Mouse (Mus musculus) adrenal gland (tissue): ENCODE results near the gene Hoxa5.

ENCODE experiments used
- intact Hi-C: fragments of 180-260 bp; cut with DNase I; formaldehyde crosslinking; loops from one replicate; pipeline ENCODE4 v1.15.1; 2025
- long read RNA-seq, 2 experiments: library from polyadenylated mRNA; unstranded; transcript quantifications; one replicate each; pipeline ENCODE4 v2.0.0; 2020; ENCODE audit warnings: borderline replicate concordance in 1 of 2; ENCODE audit not compliant: insufficient replicate concordance in 1 of 2

The Hoxa5 gene
- long read RNA-seq, experiment 1, partial matches to known transcripts, result 0 of 4 reads
- long read RNA-seq, experiment 1, other reads (novel, unspliced or antisense), result 1 of 4 reads
- long read RNA-seq, experiment 2, transcript Hoxa5-201 (2 exons, 1,877 nt), result major isoform, 6 of 7 reads
- long read RNA-seq, experiment 2, partial matches to known transcripts, result 0 of 7 reads
- long read RNA-seq, experiment 2, other reads (novel, unspliced or antisense), result 1 of 7 reads

DNA sequence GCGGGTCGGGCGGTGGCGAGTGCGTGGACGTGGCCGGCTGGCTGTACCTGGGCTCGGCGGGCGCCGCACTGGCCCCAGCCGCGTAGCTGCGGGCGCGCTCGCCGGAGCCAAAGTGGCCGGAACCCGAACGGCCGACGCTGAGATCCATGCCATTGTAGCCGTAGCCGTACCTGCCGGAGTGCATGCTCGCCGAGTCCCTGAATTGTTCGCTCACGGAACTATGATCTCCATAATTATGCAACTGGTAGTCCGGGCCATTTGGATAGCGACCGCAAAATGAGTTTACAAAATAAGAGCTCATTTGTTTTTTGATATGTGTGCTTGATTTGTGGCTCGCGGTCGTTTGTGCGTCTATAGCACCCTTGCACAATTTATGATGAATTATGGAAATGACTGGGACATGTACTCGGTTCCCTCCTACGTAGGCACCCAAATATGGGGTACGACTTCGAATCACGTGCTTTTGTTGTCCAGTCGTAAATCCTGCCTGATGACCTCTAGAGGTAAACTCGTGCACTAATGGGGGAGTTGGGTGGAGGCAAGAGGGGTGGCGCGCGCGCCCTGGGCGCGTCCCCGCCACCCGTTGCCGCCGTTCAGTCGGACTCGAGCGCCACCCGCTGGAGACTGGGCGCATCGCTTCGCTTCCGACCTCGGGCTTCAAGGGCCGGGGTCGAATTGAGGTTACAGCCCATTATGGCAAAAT is at the start of gene Hoxa5:
Hoxa5 (minus strand) TSS at position 538 of the 703 bp plus-strand sequence.
- intact Hi-C loops, result loop anchor here (5.0 kb wide), 2 partner anchors 42 to 327 kb away; partner anchors contain the start of gene Hoxa2

DNA sequence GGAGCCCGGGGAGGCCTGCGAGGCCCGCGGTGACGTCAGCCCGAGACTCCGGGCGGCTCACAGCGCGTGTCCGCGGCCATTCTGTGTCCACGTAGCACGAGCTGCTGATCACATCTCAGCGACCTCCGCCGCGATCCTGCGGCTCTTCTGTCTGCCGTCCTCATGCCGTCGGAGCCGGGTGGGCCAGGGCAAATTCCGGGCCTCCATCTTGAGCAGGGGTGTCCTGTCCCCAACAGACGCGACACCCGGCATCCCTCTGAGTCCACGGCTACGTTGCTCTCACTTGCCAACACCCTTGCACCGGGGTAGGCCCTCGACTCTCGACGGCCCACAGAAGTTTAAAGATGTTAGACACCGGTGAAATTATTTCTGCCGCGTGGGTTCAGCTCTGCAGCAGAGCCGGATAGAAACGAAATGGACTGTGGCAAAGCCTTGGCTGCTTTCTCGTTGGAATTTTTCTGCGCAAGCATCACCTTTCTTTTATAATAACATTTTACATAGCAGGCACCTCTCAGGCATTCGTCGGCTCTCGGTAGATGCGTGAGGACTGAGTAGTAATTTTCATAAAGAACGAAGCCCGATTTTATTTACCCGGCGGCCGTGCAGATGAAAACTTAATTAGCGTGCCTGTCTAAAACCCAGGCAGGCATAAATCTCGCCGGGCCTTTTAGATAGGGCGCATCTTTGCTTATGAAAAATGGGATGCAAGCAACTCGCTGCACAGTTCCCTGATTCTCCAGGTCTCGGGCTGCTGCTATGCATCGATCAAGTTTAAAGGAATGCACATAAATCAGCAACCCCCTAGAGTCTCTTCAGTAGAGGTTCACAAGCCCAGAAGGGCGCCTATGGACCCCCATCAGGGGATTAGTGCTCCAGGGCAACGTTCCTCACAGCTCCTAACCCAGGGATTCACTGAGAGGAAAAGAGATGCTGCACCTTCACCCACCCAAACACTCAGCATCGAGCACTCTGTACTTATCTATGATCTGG is 49.4 kb upstream of the Hoxa5 start:
- intact Hi-C loops, result no loop called here

DNA sequence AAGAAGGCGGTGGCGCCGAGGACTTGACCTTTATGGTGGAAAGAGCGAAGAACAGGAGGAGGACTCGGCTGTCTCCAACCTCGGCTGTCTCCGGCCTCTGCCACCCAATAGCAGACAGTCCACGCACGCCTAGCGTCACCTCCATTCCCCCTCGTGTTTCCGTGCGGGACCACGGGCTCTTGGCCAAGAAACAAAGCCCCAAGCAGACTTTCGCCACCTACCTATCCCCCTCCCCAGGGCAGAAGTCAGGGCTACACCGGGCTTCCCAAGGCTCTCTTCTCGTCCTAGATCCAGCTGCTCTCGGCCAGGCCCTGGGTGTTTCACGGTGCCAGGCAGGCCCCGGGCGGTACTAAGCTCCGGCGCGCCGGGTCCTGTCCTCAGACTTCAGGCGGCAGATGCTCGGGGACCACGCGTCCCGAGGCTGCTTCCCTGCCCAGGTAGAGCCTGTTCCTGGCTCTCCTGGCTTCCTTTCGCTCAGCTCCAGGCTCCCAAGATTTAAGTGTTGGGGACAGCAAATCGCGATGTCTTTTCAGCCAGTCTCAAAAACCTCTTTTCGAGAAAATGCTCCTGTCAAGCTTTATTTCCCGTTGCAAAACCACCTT is 48.5 kb upstream of the Hoxa5 start:
- intact Hi-C loops, result no loop called here

DNA sequence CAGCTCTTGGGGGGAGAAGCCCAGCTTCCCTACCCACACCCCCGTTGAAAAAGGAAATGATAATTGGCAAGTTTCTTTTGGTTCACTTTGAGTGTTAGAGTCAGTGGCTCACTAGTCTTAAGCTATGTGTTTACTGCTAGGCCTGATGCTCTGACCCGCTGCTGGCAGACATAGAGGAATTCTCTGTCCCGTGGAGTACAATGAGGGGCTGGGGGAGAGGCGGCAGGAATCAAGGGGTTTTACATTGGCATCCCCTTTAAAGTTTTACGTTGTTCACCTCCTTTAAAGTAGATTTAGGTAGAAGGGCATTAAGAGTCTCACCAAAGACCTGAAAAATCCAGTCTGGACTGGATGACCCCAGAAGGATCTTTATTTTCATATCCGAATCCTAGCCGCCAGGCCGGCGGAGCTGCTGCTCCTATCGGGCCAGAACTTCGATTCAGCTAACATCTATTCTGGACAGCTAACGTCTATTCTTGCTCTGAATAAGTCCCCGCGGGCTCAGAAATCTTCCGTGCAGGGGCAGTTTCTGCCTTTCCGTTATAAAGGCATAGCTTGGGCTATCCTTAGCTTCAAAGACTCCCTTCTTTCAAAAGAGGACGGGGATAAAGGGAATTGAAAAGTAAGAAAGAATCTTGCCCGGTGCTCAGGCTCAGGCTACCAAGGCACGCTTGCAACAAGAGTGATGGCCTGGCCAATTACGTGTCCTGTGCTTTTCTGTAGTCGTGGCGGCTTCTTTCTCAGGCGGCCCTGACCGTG is 47.8 kb upstream of the Hoxa5 start:
- intact Hi-C loops, result no loop called here

DNA sequence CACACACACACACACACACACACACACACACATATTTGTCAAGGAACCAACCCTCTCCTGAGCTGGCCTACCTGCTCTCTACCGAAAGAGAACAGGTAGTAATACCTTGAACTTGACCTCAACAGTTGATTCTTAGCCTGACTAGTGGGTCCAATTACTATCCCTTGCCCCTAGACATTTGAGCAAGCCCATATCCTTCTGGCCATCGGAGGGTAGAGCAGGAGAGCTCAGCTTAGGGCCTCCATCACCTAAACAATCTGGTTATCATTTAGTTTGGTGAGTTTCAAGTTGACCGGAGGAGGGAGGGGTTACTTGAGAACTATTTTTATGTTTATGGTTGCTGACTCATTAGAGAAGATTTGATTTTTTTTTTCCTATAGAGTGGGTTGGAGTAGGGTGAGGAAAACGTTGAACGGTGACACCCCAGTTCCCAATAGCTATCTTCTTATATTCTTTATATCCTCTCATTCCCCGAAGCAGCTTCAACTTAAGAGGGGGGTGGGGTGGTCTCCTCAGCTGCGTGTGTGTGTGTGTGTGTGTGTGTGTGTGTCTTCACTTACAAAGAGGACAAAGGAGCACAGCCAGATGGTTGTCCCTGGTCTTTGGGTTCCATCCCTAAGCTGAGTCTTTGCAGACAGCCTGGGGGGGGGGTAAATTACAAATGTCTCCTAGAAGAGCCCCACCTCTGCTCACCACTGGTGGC is 46.9 kb upstream of the Hoxa5 start:
- intact Hi-C loops, result no loop called here

DNA sequence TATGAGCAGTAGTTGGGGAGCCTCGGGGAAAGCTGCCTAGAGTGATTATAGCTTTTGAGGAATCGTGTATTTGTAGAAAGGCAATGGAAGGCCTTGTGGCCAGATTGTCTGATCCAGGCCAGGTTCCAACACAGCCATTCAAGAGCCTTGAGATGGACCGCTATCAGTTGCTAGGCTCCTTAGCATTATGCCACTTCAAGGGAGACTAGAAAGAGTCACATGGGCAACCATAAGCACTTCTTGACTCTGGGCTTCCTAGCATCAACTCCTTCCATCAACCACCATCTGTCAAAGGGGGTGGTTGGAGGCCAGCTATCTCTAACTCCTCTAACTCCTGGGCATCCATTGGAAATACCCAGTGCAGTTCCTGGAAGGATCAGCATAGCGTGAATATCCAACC is 45.4 kb upstream of the Hoxa5 start:
- intact Hi-C loops, result no loop called here

DNA sequence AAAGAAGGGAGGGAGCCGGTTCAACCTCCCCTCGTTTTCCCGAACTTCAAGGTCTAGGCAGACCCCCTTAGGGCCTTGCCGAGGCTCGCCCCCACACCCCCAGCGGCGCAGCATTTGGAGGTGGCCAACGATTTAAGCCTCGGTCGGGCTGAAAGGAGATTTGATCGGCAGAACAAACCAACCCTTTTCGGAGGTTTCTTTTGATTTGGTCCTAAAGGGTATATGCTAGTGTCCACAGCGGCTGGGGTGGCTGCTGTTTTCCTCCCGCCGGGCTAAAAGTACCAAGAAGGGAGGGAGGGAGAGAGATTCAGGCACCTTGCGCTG is 45.0 kb upstream of the Hoxa5 start:
- intact Hi-C loops, result no loop called here

DNA sequence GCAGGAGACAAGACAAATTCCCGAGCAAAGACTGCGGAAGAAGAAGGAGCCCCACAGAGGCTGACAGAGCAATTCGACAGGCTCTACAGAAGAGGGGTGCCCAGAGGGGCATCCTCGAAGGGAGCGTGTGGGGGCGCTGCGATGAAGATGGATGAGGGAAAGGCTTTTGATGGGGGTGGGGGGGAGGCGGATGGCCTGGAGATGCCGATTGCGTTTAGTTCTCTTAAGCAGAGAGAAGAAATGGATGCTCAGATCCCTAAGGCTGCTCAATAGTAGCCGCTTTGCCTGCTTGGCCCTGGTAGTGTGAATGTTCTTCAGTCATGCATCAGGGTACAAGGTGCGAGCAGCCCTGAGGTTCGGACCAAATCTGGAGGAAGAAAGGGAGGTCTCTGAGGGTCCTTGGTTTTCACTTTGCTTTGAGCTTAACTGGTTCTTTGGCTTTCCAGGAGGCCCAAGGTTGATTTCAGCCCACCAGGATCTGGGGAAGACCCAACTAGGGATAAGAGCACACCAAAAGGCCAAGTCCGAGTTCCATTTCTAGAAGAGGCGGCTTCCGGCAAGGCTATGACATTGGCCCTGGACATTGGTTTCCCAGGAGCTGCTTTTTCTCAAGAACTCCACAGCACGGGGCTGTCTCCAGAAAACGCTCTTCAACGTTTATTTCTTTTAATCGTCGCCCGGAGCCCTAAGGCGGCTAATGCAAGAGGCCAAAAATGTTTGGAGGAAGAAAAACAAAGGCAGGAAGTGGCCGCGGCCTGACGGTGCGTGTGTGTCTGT is 44.4 kb upstream of the Hoxa5 start:
- intact Hi-C loops, result no loop called here

DNA sequence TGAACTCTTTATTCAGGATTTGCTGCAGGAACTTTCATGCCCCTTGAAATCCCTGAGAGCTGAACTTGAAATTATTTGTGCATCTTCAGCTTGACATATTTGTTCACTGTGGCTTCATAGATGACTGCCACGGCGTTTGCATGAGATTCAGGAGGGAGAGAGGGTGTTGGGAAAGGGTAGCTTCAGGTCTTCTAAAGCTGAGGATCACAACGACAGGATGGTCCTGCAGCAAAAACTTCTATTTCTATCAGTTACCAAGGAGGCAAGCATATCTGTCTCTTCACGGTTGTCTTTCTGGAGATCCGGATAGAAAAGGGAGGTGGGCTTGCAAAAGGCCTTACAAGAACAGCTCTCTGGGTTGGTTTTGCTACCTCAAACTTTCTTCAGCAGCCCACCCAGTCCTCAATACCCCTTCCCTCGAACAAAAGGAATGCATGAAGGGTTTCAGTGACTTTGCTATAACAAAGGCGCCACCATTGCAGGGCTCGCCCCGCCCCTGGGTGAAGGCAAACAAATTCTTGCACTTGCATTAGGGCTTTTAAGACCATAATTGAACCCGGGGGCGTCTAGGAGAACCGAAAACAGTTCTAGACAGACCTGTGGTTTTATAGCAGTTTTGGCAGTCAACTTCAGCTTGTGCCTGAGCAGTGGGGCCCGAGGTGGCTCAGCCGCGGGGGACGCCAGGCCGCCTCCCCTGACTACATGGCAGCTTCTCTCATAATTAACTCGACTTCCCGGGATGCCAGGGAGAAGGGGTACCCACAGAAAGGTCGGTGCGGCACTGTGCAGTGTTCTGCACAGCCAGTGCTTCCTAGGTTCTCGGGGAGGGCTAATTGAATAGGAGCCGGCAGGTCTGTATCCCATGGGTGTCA is 43.6 kb upstream of the Hoxa5 start:
- intact Hi-C loops, result no loop called here

DNA sequence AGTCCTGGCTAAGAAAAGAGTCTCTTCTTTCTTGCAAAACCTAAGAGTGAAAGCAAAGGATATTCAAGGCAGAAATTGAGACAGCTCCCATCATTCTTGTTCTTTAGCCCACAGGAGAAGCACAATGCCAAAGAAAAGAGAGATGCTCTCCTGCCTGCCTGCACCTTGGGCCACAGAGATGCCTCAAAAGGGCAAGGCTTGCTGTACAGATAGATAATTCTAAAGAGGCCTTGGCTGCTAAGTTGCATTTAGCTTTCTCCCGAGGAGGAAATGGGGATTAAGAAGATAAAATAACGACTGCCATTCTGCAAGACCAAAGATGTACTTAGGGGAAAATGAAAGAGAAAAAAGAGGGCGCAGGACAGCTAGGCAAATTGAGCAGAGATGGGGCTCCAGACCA is 42.5 kb upstream of the Hoxa5 start:
- intact Hi-C loops, result no loop called here

DNA sequence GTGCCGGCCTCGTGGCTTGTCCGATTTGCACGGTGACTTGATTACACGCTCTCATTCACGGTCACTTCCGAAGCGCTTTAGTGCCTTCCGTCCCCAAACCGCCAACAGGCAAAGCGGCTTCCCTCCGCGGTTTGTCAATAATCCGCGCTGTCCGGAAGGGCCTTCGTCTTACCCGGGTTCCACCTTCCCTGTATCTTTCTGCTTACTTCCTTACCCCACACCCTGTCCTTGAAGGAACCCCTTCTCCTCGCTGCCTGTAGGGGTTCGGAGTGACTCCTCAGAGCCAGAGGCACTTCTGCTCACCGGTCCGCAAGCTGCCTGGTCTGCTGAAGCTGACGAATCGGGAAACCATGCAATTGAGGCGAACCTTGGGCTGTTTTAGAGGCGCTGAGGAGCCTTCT is 42.0 kb upstream of the Hoxa5 start:
- intact Hi-C loops, result no loop called here

DNA sequence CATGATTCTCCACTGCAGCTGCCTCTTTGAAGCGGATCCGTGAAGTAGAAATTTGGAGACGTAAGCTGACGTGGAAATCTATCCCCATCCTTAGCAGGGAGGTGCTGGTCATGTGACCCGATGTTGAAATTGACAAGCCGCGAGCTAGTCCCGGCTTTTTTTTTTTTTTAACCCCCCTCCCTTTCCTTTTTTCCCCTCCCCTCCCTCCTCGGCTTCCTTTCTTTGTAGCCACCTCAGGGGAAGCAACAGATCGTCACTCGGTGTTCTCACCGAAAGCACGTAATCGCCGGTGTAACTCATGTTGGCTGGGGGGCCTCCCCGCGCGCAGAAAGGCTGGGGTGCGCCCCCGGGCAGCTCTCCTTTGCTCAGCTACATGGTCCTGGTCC is 41.4 kb upstream of the Hoxa5 start, which contains the start of gene Hoxa11:
Hoxa11 (minus strand) TSS at position 54 of the 386 bp plus-strand sequence.
- intact Hi-C loops, result no loop called here

DNA sequence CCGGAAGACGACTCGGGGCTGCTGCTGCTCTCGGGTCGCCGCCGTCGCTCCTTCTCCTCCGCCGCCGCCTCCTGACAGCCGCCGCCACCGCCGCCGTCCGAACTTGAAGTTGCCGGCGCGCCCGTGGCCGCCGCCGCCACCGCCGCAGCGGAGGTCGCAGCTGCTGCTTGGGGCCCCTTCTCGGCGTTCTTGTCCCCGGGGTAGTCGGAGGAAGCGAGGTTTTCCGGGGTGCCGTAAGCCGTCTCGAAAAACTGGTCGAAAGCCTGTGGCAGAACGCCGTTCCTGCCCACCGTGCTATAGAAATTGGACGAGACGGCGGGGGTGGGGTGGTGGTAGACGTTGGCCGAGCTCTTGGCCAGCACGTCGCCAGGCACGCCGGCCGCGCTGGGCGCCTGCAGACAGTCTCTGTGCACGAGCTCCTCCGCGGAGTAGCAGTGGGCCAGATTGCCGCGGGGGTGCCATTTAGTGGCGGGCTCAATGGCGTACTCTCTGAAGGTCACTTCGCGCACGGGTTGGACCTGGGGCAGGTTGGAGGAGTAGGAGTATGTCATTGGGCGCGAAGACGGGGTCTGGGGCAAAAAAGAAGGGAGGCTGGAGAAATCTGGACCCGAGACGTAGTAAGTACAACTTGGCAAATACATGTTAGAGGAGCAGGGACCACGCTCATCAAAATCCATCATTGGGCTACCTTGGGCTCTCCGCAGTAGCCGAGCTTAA is 40.8 kb upstream of the Hoxa5 start:
- intact Hi-C loops, result no loop called here

DNA sequence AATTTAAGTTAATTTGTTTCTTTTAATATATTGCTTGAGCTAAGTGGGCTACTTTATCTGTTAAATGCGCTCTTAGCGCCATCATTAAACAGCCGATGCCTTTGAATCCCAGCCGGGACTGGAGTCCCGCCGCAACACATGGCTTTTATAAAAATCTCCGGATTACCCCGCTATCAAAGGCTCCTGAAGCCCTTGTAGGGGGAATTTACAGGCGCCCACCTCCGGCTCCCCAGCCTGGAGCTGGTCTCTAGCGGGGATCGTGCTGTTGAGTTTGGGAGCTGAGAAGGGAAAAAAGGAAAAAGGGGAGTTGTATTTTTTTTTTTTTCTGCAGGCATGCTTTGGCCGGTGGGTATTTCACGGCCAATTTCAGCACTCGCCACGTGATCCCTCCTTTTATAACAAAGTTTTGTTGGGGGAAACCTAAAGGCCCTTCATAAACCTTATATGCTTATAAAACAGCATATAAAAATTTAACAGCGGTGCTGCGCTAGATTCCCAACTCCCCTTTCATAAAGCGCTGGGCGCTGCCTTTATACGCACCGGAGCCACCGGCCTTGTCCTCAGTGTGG is 40.2 kb upstream of the Hoxa5 start:
- intact Hi-C loops, result no loop called here

DNA sequence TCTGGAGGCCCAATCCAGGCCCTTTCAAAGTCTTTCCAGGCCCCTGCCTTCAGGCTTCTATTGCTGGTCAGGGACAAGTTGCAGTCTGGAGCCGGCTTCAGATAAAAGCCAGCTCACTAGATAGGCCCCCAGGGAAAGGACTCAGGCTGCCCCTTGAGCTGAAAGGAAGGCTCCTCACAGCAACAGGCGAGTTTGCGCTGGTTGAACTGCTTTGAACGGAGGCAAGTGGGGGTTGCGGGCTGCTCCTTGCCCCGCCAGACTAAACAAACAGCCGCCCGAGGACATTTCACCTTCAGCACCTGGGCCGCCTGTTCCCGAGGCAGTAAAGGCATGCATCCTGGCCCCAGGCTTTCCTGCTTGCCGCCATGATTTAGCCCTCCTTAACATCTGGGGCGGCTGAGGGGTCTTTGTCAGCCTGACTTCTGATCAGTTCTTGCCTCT is 39.3 kb upstream of the Hoxa5 start:
- intact Hi-C loops, result no loop called here

DNA sequence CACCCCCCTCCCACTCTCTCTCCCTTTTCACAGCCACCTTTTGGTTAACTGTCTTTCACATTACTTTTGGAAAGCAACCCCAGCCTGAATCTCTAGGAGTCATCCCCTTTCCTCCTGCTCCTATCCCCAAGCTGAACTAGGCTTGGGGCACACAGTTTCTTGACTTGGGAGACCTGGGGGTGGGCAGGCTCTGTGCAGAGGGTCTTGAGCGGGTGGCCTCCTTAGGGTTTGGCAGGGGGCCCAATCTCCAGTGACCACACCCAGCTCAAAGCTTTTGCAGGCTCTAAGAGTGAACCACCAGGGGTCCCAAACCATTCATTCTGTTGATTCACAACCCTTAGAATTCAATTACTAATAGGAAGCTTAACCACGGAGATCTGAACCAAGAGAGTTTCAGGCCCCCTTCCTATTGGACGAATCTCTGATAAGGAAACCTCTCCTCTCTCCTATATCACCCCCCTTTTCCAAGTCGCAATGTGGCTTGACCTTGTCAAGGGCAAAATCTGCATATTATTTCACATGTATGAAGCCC is 38.5 kb upstream of the Hoxa5 start:
- intact Hi-C loops, result no loop called here

DNA sequence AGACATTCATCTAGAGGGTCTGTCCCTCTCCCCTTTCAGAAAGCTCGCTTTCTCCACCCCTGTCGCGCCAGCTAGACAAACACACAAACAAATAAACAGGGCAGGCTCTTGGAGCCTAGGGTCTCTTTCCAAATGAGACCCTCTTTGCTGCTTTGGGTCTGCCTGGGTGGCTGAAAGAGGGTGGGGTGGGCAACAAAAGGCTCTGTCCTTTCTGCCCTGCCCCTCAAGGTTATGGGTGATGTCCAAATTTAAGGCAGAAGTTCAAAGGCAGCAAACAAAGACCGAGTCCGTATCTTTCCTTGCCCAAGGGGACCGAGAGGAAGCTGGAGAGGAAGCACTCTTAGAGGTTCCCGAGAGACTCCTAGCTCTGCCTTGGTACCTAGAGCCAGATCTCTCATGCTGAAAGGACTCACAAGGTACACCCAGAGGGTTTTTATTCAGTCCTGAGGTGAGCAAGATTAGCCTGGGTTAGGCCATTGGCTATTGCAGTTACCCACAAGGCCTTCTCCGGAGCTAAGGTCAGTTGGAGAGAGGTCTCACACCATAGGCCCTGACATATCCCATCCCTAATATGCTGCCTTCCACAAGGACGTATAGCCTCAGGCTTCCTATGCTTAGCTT is 36.7 kb upstream of the Hoxa5 start:
- intact Hi-C loops, result no loop called here
